Mouse (Mus musculus) cerebellum, adult 18-20 months (tissue): ENCODE results near the gene Acsbg1.

Experiments used
- DNase-seq, 2 experiments: peaks; one replicate each; pipeline ENCODE4 v3.0.0; 2021

The Acsbg1 gene

DNA sequence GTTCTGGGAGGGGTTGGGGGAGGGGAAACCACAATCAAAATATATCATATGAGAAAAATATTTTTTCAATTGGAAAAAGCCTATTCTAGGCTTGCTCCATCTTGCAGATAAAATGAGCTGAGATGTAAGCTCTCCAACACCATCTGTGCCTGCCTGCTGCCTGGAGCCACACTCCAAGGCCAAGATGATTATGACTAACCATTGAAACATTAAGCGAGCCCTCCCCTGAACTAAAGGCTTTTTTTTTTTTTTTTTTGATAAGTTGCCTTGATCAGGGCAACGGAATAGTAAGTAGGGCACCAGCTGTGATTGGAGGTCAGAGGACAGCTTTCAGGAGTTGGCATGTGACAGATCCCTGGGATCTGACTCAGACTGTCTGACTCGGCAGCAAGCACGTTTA is 6.8 kb upstream of the Acsbg1 start:
- DNase-seq, result peak; percentile 53 to 70

GRCm38 (mm10) chr9:54666116-54666515 is 4.4 kb upstream of the Acsbg1 start:
- DNase-seq, result no peak

- peak in 1 of 2 experiments; percentile 22 for DNase-seq
Measured at GRCm38 (mm10) chr9:54664358-54664757, 2.7 kb upstream of the Acsbg1 start.

- no peak for DNase-seq
Measured at GRCm38 (mm10) chr9:54658773-54659172, 2.9 kb downstream of the Acsbg1 start.

DNA sequence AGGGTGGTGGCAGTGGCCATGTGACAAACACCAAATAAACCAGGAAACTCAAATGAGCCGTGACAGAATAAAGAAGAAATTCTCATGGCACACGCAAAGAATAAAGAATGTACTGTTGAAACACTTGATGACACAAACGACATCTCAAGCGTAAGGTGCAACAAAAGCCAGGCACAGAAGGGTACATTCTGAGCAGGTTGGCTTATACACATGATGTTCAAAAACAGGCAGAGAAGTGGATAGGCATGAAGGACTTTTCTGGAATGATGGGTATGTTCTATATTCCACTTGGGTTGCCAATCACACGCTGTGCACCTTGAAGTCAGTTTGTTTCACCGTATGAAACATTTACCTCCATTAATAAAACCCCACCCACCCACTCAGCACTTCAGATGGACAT is 5.3 kb downstream of the Acsbg1 start:
- DNase-seq, result no peak

- no peak for DNase-seq
Measured at GRCm38 (mm10) chr9:54655846-54656245, 5.8 kb downstream of the Acsbg1 start.

- DNase-seq, result no peak
Measured at GRCm38 (mm10) chr9:54652778-54653177, 8.9 kb downstream of the Acsbg1 start.

- DNase-seq, result no peak
Measured at GRCm38 (mm10) chr9:54649360-54649759, 12.3 kb downstream of the Acsbg1 start.

DNA sequence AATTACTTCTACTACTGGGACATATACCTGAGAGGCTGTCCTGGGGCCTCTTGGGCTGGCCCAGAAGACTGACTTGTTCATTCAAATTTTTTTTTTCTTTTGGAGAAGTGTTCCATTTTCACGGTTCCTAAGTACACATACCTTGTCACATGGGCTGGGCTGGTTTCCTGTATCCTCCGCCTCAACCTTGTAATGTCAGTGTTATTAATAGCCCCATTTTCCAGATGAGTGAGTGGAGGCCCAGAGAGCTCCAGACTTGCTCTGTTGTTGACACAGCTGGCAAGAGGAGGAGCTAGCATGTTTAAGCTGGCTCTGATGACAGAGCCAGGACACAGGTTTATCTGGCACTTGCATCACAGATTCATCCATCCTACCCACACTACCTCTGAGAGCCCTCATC is 14.2 kb downstream of the Acsbg1 start:
- no peak for DNase-seq

GRCm38 (mm10) chr9:54646252-54646651 is 15.4 kb downstream of the Acsbg1 start:
- no peak for DNase-seq

DNA sequence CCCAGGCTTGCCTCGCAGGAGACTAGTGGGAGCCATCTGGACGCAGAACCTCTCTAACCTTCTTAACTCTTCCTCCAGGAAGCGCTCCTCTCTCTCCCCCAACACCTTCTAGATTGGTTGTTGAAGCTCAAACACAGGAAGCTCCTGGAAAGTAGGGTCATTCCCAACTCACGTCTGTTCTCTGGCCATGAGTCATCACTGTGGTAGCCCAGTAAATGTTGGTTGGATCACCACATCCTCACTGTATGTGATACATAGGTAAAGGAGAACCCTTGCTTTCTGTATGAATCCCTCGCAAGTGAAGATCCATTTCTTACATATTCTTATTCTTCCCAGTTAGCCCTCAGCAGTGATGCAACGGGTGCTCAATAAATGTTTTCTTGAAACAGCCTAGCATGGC is 16.1 kb downstream of the Acsbg1 start:
- no peak for DNase-seq

DNA sequence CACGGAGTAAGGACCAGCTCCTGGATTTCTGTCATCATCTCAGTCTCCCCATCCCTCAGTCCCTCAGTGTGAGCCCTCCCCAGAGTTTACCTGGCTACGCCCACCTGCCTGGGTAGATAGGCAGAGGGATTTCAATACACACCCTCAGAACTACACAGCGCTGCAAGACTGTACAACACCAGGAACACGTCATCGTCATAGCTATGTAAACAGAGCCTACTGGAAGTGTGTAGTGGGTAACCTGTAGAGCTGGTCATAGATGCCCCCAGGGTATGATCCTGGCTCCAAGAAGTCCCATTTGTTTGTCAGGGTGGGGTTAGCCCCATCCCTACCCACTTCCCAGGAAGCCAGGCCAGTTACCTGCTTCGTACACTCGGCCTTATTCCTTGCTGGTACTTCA is 18.5 kb downstream of the Acsbg1 start:
- DNase-seq, result no peak

DNA sequence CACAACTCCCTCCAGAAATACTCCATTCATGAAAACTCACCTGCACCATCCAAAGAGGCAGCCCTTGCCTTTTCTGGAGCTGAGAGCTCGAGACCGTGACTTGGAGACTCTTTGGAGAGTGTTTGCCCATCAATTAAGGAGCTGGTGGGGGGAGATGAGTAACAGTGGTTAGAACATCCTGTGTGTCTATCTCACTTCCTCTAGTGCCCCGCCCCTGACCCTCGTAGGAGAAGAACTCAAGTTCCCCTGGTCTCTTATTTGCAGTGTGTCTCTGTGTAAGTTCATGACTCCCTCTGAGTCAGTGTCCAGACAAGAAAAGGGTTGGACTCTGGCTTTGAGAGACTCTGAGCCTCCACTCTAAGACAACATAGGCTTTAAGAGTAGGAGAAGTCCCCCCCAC is 19.1 kb downstream of the Acsbg1 start:
- DNase-seq, result no peak

- DNase-seq, result no peak
Measured at GRCm38 (mm10) chr9:54642149-54642548, 19.5 kb downstream of the Acsbg1 start.

DNA sequence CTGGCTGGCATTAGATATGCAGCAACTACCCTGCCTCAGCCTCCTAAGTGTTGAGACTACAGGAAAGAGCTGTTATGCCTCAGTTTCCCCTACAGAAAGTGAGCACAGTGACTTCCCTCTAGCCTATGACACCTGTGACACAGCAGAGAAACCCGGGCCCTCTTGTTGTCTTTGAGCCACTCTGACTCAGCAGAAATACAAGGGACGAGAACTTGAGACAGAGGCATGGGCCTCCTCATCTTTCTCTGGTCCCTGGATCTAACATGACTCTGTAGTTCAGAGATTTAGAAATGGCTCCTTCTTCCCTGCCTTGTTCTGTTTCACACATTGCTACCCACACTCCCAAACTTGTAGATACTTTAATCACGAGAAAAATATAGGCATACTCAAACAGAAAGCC is 20.1 kb downstream of the Acsbg1 start:
- no peak for DNase-seq

- DNase-seq, result no peak
Measured at GRCm38 (mm10) chr9:54639192-54639591, 22.5 kb downstream of the Acsbg1 start.

- DNase-seq, result no peak
Measured at GRCm38 (mm10) chr9:54637510-54638314, 24.0 kb downstream of the Acsbg1 start.

DNA sequence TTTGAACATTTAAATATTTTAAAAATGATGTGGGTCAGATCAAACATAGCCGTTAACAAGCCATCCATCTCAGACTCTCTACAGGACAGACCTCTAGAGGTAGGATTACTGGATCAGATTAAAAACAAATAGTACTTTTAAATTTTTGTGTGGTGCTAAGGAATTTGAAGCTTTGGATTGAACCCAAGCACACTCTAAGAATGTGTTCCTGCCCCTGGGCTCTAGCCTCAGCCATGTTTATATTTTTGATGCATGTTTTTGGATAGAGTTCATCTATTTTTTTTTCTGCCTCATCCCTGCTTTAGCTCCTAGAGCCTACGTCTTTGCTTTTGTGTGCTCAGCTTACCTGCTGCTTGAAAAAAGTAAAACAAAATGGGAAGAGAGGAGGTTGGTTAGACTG is 28.3 kb downstream of the Acsbg1 start:
- DNase-seq, result no peak

GRCm38 (mm10) chr9:54630905-54631304 is 30.8 kb downstream of the Acsbg1 start:
- DNase-seq, result no peak

- peak; percentile 35 to 36 for DNase-seq
Measured at GRCm38 (mm10) chr9:54629613-54630261, 31.9 kb downstream of the Acsbg1 start.

DNA sequence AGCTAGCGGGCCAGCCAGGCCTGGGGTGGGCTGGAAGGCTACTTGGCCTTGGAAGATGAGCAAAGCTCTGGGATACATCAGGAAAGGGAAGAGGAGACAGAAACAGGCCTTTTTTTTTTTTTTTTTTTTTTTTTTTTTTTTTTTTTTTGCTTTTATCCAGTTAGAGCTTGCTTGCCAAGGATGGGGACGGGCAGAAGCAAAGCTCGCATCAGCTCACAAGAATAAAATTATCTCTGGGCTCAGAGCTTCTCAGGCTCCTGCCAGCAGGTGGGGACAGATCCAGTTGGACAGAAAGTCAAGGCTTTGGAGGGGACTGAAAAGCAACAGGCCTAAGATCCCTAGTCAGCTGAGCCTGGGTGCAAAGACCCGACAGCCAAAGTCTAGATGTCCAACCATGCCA is 32.9 kb downstream of the Acsbg1 start:
- peak; percentile 19 to 39 for DNase-seq

GRCm38 (mm10) chr9:54627240-54627639 is 34.4 kb downstream of the Acsbg1 start:
- DNase-seq, result no peak

DNA sequence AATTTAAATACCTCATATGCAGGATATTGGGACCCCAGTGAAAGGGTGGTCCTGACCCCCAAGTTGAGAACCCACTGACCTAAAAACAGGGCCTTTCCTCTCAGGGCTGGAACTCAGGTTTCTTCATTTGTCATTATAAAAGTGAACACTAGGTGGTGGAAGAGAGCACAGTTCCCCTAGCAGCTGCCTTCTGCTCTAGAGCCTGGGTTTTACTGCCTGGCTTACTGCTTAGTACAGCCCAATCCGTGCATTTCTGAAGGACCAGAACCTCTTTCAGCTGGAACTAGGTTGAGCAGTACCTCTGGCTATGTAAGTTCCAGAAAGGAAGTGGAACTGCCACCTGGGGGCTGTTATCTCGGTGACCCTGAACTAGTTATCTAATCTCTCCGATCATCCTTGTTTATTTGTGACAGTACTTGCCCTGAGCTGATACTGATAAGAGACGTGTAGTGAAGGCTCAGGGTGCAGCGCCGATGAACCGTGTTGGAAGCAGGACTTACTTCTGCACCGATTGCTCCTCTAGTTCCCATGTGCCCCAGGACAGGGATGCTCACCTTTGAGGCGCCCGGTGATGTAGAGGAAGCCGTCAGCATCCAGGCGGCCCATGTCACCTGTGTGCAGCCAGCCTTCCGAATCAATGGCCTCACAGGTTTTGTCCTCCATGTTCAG is 47.4 kb downstream of the Acsbg1 start:
- peak; percentile 18 to 46 for DNase-seq

- DNase-seq, result no peak
Measured at GRCm38 (mm10) chr9:54612781-54613191, 48.9 kb downstream of the Acsbg1 start.
